Mouse (Mus musculus): Measurements from ENCODE around the gene Fcrlb. TPM values are rescaled to one million over a fixed set of nuclear protein-coding genes. Genes with fewer than 3 reads are reported as not detected.
A peak's percentile ranks its signal among the peaks of the same experiment; 100 is the strongest.

The Fcrlb gene
- polyA plus RNA-seq, 1 experiment = 0.61 TPM

DNA sequence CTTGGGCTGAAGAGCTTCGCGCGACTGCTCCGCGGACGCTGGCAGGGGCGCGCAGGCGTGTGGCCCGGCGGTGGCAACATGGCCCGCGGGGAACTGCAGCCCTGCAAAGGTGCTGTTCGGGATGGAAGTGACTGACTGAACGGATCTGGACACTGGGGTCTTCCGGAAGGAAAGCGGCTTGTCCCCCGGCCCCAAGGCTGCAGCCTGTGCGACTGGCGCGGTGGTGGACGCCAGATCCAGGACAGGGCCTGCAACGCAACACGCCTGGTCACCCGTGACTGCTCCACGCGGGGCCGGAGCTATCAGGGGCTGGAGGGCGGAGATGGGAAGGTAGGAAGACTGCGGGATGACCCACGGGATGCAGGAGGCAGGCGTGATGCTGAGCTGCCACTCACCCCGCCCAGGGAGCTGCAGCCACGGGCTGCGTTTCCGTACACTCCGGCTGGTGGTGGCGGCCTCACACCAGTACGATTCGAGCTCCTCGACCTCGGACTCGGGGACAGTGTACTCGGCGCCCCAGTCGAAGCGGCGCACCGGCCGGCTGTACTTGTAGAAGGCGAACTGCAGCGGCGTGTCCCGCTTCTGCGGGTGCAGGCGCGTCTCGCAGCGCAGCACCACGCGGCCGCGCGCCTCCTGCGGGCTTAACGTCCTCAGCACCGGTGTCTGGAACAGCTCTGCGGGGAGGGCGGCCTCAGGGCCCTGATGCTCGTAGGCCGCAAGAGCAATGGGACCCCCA is 5.1 kb downstream of the Fcrlb start:
- H3K4me1 ChIP-seq (ENCODE audit: control insufficient read depth, insufficient read depth, insufficient read length, low read length) = peaks cover 8% of the 10 kb centered on the region; the same call in 1 of the 2 replicates
- peak overlapping the region; percentile 59 for H3K4me3 ChIP-seq (ENCODE audit: low read depth, low read length)
- no peak for TF ChIP-seq POLR2A (IDR thresholded peaks at IDR 0.05; ENCODE audit: low read depth, low read length)
- no peak for TF ChIP-seq CTCF (IDR thresholded peaks at IDR 0.05; ENCODE audit: extremely low read depth, insufficient read length, insufficient replicate concordance, low read depth, low read length)
- H3K27ac ChIP-seq (ENCODE audit: insufficient read depth, low read depth, low read length) = no peak overlapping the region
- H3K36me3 ChIP-seq (ENCODE audit: control insufficient read depth, insufficient read depth, low read length) = no peaks in the 10 kb centered on the region
- H3K27me3 ChIP-seq (ENCODE audit: control insufficient read depth, insufficient read depth, low read length) = peaks cover 25% of the 10 kb centered on the region
- 3% methylated on average over 71 of the region's 71 CpGs for WGBS

DNA sequence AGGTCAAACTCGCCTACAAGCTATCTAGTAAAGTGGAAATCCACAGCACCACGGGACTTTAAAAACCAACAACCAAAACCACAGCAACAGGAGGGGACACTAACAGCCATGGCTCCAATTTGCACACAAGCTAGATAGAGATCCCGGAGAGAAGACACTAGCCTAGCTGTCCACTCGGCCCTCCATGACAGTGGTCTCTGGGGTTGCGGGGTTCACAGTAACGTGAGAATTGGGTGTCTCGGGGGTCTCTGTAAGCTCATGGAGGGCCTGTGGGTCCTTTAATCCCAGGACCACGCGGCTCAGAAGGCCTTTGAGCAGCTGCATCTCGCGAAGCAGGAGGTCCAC is 5.7 kb downstream of the Fcrlb start:
- H3K27me3 ChIP-seq (ENCODE audit: control insufficient read depth, insufficient read depth, low read length) = peaks cover 25% of the 10 kb centered on the region
- 44% methylated on average over 11 of the region's 11 CpGs for whole genome bisulfite sequencing
- H3K36me3 ChIP-seq (ENCODE audit: control insufficient read depth, insufficient read depth, low read length) = no peaks in the 10 kb centered on the region
- TF ChIP-seq CTCF (IDR thresholded peaks at IDR 0.05; ENCODE audit: extremely low read depth, insufficient read length, insufficient replicate concordance, low read depth, low read length) = no peak
- H3K4me3 ChIP-seq (ENCODE audit: low read depth, low read length) = peak overlapping the region; percentile 59
- no peak overlapping the region for H3K27ac ChIP-seq (ENCODE audit: insufficient read depth, low read depth, low read length)
- H3K4me1 ChIP-seq (ENCODE audit: control insufficient read depth, insufficient read depth, insufficient read length, low read length) = peaks cover 8% of the 10 kb centered on the region; the same call in 1 of the 2 replicates

DNA sequence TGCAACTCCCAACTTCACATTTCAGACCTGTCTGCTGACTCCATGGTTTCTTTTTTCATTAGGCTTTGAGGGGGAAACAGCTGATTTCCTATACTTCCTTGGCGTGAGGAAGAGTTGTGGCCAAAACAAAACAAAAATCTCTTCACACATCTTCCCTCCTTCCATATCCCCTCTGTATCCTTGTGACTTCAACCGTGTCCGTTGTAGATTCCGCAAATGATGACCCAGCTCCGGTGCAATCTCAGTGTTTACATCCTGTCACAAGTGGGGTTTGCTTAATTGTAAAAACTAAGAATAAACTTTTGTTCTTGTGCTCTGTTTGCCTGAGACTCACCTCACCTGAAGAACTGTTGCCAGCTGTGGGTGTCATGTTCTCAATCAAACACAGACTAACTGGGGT is 9.3 kb downstream of the Fcrlb start:
- Histone ChIP-seq H3K36me3 (ENCODE audit: control insufficient read depth, insufficient read depth, low read length) (no peaks in the 10 kb centered on the region), H3K27me3 (ENCODE audit: control insufficient read depth, insufficient read depth, low read length) (peaks cover 21% of the 10 kb centered on the region), H3K4me3 (ENCODE audit: low read depth, low read length) (no peak overlapping the region), H3K27ac (ENCODE audit: insufficient read depth, low read depth, low read length) (no peak overlapping the region), H3K4me1 (ENCODE audit: control insufficient read depth, insufficient read depth, insufficient read length, low read length) (peaks cover 14% of the 10 kb centered on the region)
- no peak for TF ChIP-seq POLR2A (IDR thresholded peaks at IDR 0.05; ENCODE audit: low read depth, low read length)
- no peak for TF ChIP-seq CTCF (IDR thresholded peaks at IDR 0.05; ENCODE audit: extremely low read depth, insufficient read length, insufficient replicate concordance, low read depth, low read length)
- 51% methylated on average over 5 of the region's 5 CpGs for WGBS

DNA sequence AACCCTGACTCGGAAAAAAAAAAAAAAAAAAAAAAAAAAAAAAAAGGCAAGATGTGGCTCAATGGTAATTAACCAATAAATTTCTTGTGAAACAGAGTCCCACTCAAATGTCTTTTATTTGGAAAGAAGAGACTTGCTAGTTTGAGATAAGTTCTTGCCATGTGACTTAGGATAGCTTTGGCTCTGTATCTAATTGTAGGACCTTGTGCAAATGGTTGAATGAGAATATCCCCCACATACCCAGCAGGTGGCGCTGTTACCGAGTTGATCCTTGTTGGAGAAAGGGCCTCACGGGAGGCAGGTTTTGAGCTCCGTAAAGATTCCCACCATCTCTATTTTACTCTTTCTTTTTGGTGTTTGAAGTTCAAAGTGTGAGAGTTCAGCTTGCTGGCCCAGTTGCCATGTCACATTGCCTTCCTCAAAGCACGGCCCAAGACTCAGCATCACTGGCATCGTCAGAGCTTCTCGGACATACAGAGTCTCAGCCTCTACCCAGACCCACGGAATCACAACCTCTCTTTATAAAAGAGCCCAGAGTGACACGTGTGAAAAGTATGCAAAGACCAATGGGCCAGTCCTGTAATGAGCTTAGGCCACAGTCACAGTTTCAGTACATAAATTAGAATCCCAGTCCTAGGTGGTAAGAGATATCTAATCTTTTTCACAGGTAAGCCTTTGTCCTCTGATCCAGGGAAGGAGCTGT is 11.1 kb downstream of the Fcrlb start:
- Histone ChIP-seq H3K4me3 (ENCODE audit: low read depth, low read length) (peak overlapping the region; percentile 28), H3K27ac (ENCODE audit: insufficient read depth, low read depth, low read length) (no peak overlapping the region), H3K36me3 (ENCODE audit: control insufficient read depth, insufficient read depth, low read length) (no peaks in the 10 kb centered on the region), H3K27me3 (ENCODE audit: control insufficient read depth, insufficient read depth, low read length) (peaks cover 5% of the 10 kb centered on the region; the same call in 1 of the 2 replicates), H3K4me1 (ENCODE audit: control insufficient read depth, insufficient read depth, insufficient read length, low read length) (peaks cover 7% of the 10 kb centered on the region; the same call in 1 of the 2 replicates)
- TF ChIP-seq POLR2A (IDR thresholded peaks at IDR 0.05; ENCODE audit: low read depth, low read length) (no peak), CTCF (IDR thresholded peaks at IDR 0.05; ENCODE audit: extremely low read depth, insufficient read length, insufficient replicate concordance, low read depth, low read length) (peak; percentile 84; the same call in 1 of the 2 replicates)
- 33% methylated on average over 10 of the region's 10 CpGs for WGBS

DNA sequence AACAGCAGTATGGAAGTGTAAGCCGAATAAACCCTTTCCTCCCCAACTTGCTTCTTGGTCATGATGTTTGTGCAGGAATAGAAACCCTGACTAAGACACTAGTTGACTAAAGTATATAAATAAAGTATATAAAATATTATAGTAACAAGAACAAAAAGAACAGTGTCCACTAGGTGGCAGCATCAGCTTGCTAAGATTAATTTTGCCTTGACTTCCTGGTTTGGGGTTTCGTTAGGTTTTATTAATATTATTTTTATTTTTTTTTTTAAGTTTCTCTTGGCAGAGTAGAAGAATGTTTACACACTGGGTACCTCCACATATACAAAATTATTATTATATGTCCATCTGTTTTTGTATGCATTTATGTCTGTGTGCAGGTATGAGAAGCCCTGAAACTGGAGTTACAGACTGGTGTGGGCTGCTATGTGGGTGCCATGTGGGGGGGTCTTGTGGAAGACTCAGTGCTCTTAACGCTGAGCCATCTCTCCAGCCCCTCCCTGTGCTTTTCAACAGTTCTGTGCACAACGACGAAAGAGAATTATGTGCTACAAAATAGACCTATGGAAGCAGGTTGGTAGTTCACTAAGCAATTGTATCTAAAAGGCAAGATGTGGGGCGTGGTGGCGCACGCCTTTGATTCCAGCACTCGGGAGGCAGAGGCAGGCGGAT is 11.8 kb downstream of the Fcrlb start:
- peaks cover 7% of the 10 kb centered on the region; the same call in 1 of the 2 replicates for H3K4me1 ChIP-seq (ENCODE audit: control insufficient read depth, insufficient read depth, insufficient read length, low read length)

DNA sequence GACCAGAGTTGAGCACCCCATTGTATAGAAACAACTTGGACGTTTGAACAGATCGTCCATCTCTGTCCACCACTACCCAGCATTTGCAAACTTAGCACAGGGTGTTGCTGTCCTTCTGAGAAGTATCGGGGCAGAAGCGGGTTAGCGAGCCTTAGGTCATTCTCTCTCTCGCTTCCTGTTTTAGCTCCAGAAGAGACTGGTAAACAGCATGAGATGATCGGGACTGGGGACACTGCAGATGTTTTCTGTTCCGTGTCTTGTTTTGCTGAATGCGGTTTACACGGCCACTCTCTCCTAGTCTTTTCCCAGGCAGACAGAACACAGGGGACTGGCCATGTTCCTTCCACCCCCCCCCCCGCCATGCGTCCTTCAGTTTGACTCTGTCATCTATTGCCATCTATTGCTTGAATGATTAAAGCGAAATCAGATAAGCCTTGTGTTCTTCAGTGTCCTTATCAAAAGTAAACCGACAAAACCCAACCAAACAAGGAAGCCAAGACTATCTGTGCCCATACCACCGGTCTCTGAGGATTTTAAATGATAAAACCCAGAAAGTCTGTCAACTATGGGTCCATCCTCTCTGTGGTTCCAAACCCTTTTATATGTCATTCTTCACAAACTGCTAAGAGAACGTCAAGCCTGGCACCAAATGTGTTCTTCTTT is 14.2 kb downstream of the Fcrlb start:
- 31% methylated on average over 16 of the region's 16 CpGs for WGBS
- Histone ChIP-seq H3K27ac (ENCODE audit: insufficient read depth, low read depth, low read length) (peak overlapping the region; percentile 67), H3K27me3 (ENCODE audit: control insufficient read depth, insufficient read depth, low read length) (no peaks in the 10 kb centered on the region), H3K4me3 (ENCODE audit: low read depth, low read length) (no peak overlapping the region), H3K36me3 (ENCODE audit: control insufficient read depth, insufficient read depth, low read length) (no peaks in the 10 kb centered on the region), H3K4me1 (ENCODE audit: control insufficient read depth, insufficient read depth, insufficient read length, low read length) (peaks cover 9% of the 10 kb centered on the region; the same call in 1 of the 2 replicates)
- TF ChIP-seq POLR2A (IDR thresholded peaks at IDR 0.05; ENCODE audit: low read depth, low read length) (no peak), CTCF (IDR thresholded peaks at IDR 0.05; ENCODE audit: extremely low read depth, insufficient read length, insufficient replicate concordance, low read depth, low read length) (no peak)

More for the DNA sequence above, 11.8 kb downstream of the Fcrlb start:
- Histone ChIP-seq H3K4me3 (ENCODE audit: low read depth, low read length) (peak overlapping the region; percentile 28), H3K27ac (ENCODE audit: insufficient read depth, low read depth, low read length) (no peak overlapping the region), H3K27me3 (ENCODE audit: control insufficient read depth, insufficient read depth, low read length) (no peaks in the 10 kb centered on the region), H3K36me3 (ENCODE audit: control insufficient read depth, insufficient read depth, low read length) (no peaks in the 10 kb centered on the region)
- TF ChIP-seq POLR2A (IDR thresholded peaks at IDR 0.05; ENCODE audit: low read depth, low read length) = no peak
- no peak for TF ChIP-seq CTCF (IDR thresholded peaks at IDR 0.05; ENCODE audit: extremely low read depth, insufficient read length, insufficient replicate concordance, low read depth, low read length)
- 22% methylated on average over 10 of the region's 10 CpGs for WGBS

Data from small intestine, adult 2 months (tissue).